Mouse (Mus musculus) hindbrain, embryonic 16.5 days (tissue): ENCODE results near the gene Olfr222. TPM values are rescaled to one million over a fixed set of nuclear protein-coding genes. Genes with fewer than 3 reads are reported as not detected.
A peak's percentile ranks its signal among the peaks of the same experiment; 100 is the strongest.

Experiments
- ATAC-seq: fragments of 200-750 bp; cut with Nextera tagmentation; 2 replicates; pipeline ENCODE4 v1.8.0; 2017; ENCODE audit warnings: moderate TSS enrichment, moderate library complexity
- H3K27ac ChIP-seq: fragments of 300-500 bp; sonication (generic); 2 replicates; pipeline ENCODE4 v1.5.1; 2014; ENCODE audit warnings: low read depth, mild to moderate bottlenecking, control low read depth, low read length, moderate library complexity
- H3K27me3 ChIP-seq: fragments of 300-500 bp; sonication (generic); replicated peaks from 2 replicates; pipeline ENCODE4 v1.6.1; 2014; ENCODE audit warnings: low read length; ENCODE audit not compliant: control insufficient read depth, insufficient read depth
- H3K36me3 ChIP-seq: fragments of 300-500 bp; sonication (generic); 2 replicates; pipeline ENCODE4 v1.6.1; 2014; ENCODE audit warnings: mild to moderate bottlenecking, low read length, moderate library complexity, mixed read lengths; ENCODE audit not compliant: control insufficient read depth, insufficient read depth
- H3K4me1 ChIP-seq: fragments of 300-500 bp; sonication (generic); 2 replicates; pipeline ENCODE4 v1.6.1; 2014; ENCODE audit warnings: low read depth, low read length; ENCODE audit not compliant: control insufficient read depth, insufficient read depth
- H3K4me2 ChIP-seq: fragments of 300-500 bp; sonication (generic); 2 replicates; pipeline ENCODE4 v1.6.1; 2014; ENCODE audit warnings: mild to moderate bottlenecking, low read length, control low read depth, moderate library complexity
- H3K4me3 ChIP-seq: fragments of 300-500 bp; sonication (generic); 2 replicates; pipeline ENCODE4 v1.5.1; 2014; ENCODE audit warnings: mild to moderate bottlenecking, low read length, control low read depth, moderate library complexity
- H3K9ac ChIP-seq: fragments of 300-500 bp; sonication (generic); 2 replicates; pipeline ENCODE4 v1.6.1; 2014; ENCODE audit warnings: low read depth, mild to moderate bottlenecking, control low read depth, low read length, moderate library complexity
- H3K9me3 ChIP-seq: fragments of 300-500 bp; sonication (generic); 2 replicates; pipeline ENCODE4 v1.6.1; 2014; ENCODE audit warnings: mild to moderate bottlenecking, low read length, moderate library complexity; ENCODE audit not compliant: control insufficient read depth
- WGBS: fragments of 180-500 bp; shearing (Covaris S2); extraction: QIAGEN DNeasy Blood & Tissue Kit; methylation state at CpG from one replicate; pipeline ENCODE4 v1.1.7; 2014; 5-methylcytosine and 5-hydroxymethylcytosine counted together
- polyA plus RNA-seq: library from polyadenylated mRNA; unstranded; fragments of >200 nt; fragmentation: Nextera tagmentation; extraction: Ambion mirVana; gene quantifications from 2 replicates; pipeline ENCODE4 v1.2.1, GENCODE M21; 2015

Gene Olfr222
- polyA plus RNA-seq, 1 experiment from 2014 or later: not detected

- Histone ChIP-seq H3K4me3 (no peak overlapping the region), H3K9ac (no peak overlapping the region), H3K27me3 (no peaks in the 10 kb centered on the region), H3K36me3 (no peaks in the 10 kb centered on the region), H3K4me2 (no peak overlapping the region), H3K9me3 (no peaks in the 10 kb centered on the region), H3K4me1 (no peaks in the 10 kb centered on the region), H3K27ac (0 out of 2 replicates have a peak overlapping the region, but pooled peaks have one; percentile 54)
- 57% methylated on average over 6 of the region's 6 CpGs for WGBS
- peak; percentile 79 for ATAC-seq
These were observed 45.0 kb downstream of the Olfr222 start for GRCm38 (mm10) chr11:59530870-59531535.

GRCm38 (mm10) chr11:59530221-59530620 lies 45.8 kb downstream of the Olfr222 start:
- H3K9me3 ChIP-seq: no peaks in the 10 kb centered on the region
- H3K4me1 ChIP-seq: no peaks in the 10 kb centered on the region
- no peak overlapping the region for H3K27ac ChIP-seq
- no peak for ATAC-seq
- H3K4me2 ChIP-seq: no peak overlapping the region
- H3K27me3 ChIP-seq: no peaks in the 10 kb centered on the region
- no peak overlapping the region for H3K4me3 ChIP-seq
- H3K36me3 ChIP-seq: no peaks in the 10 kb centered on the region
- WGBS: 68% methylated on average over 5 of the region's 5 CpGs
- H3K9ac ChIP-seq: no peak overlapping the region

GRCm38 (mm10) chr11:59526472-59527080 lies 49.5 kb downstream of the Olfr222 start, which contains the start of gene Zkscan17:
TSS of gene Zkscan17 (minus strand) at chr11:59526751.
- Histone ChIP-seq H3K9me3 (no peaks in the 10 kb centered on the region), H3K9ac (no peak within 1 kb of the TSS), H3K4me3 (no peak within 1 kb of the TSS), H3K27me3 (no peaks in the 10 kb centered on the region), H3K4me2 (no peak within 1 kb of the TSS), H3K27ac (no peak within 1 kb of the TSS), H3K4me1 (no peaks in the 10 kb centered on the region), H3K36me3 (no peaks in the 10 kb centered on the region)
- 51% methylated on average over 8 of the region's 8 CpGs for WGBS
- no peak for ATAC-seq

- ATAC-seq: peak; percentile 71
- Histone ChIP-seq H3K27ac (no peak overlapping the region), H3K4me2 (no peak overlapping the region), H3K27me3 (no peaks in the 10 kb centered on the region), H3K9ac (no peak overlapping the region), H3K9me3 (no peaks in the 10 kb centered on the region), H3K4me1 (no peaks in the 10 kb centered on the region), H3K4me3 (no peak overlapping the region), H3K36me3 (no peaks in the 10 kb centered on the region)
- WGBS: 9% methylated on average over 10 of the region's 10 CpGs
These were observed 50.8 kb downstream of the Olfr222 start for GRCm38 (mm10) chr11:59525237-59525636.

GRCm38 (mm10) chr11:59524150-59524549 lies 51.9 kb downstream of the Olfr222 start:
- no peak overlapping the region for H3K4me2 ChIP-seq
- no peak for ATAC-seq
- H3K27me3 ChIP-seq: no peaks in the 10 kb centered on the region
- H3K4me3 ChIP-seq: no peak overlapping the region
- 100% methylated on average over 2 of the region's 2 CpGs for WGBS
- no peaks in the 10 kb centered on the region for H3K36me3 ChIP-seq
- no peaks in the 10 kb centered on the region for H3K4me1 ChIP-seq
- no peaks in the 10 kb centered on the region for H3K9me3 ChIP-seq
- no peak overlapping the region for H3K9ac ChIP-seq
- H3K27ac ChIP-seq: no peak overlapping the region

Other genes starting within 250 kb of the Olfr222 start
- not detected in 2 replicates for gene Prss38, start 200.6 kb downstream of the Olfr222 start, polyA plus RNA-seq
- gene Jmjd4, start 126.2 kb downstream of the Olfr222 start, polyA plus RNA-seq: 18.9 and 20.0 TPM in 2 replicates
- 602 and 634 TPM in 2 replicates for gene Snap47, start 125.0 kb downstream of the Olfr222 start, polyA plus RNA-seq
- gene Zfp867, start 103.8 kb downstream of the Olfr222 start, polyA plus RNA-seq: 11.3 and 11.7 TPM in 2 replicates
- gene Zkscan17, start 49.5 kb downstream of the Olfr222 start, polyA plus RNA-seq: 11.4 and 15.5 TPM in 2 replicates
- gene Nlrp3, start 34.7 kb downstream of the Olfr222 start, polyA plus RNA-seq: 0.07 and 0.10 TPM in 2 replicates
- gene Olfr223, start 17.1 kb upstream of the Olfr222 start, polyA plus RNA-seq: not detected in 2 replicates
- 34.8 and 38.9 TPM in 2 replicates for gene Mprip, start 85.1 kb upstream of the Olfr222 start, polyA plus RNA-seq
- gene Pld6, start 211.4 kb upstream of the Olfr222 start, polyA plus RNA-seq: 21.3 and 25.2 TPM in 2 replicates
- 44.2 and 46.1 TPM in 2 replicates for gene Flcn, start 233.8 kb upstream of the Olfr222 start, polyA plus RNA-seq